Mouse (Mus musculus) liver, embryonic 14.5 days (tissue): ENCODE data around the gene Dnaaf1. TPM values are rescaled to one million over a fixed set of nuclear protein-coding genes. Genes with fewer than 3 reads are reported as not detected.
A peak's percentile ranks its signal among the peaks of the same experiment; 100 is the strongest.

Source experiments
- ATAC-seq: fragments of 200-750 bp; cut with Nextera tagmentation; 2 replicates; pipeline ENCODE4 v1.8.0; 2017; ENCODE audit warnings: moderate number of reproducible peaks, mild to moderate bottlenecking, moderate library complexity; ENCODE audit not compliant: insufficient read depth
- DNase-seq, 3 experiments: peaks; one replicate each; pipeline ENCODE4 v3.0.0-alpha.2; 2012 to 2013; ENCODE audit warnings: low read depth in 3 of 3, low spot score in 3 of 3
- H3K27ac ChIP-seq: fragments of 300-500 bp; sonication (generic); 2 replicates; pipeline ENCODE4 v1.5.1; 2014; ENCODE audit warnings: moderate library complexity, mild to moderate bottlenecking, control low read depth, inconsistent platforms
- H3K27me3 ChIP-seq: fragments of 300-500 bp; sonication (generic); 2 replicates; pipeline ENCODE4 v1.6.1; 2014; ENCODE audit warnings: mild to moderate bottlenecking, low read length, moderate library complexity; ENCODE audit not compliant: control insufficient read depth, insufficient read depth
- H3K36me3 ChIP-seq: fragments of 300-500 bp; sonication (generic); replicated peaks from 2 replicates; pipeline ENCODE4 v1.6.1; 2014; ENCODE audit warnings: low read depth; ENCODE audit not compliant: control insufficient read depth, insufficient read depth
- H3K4me1 ChIP-seq, 2 experiments: fragments of 200-500 bp in 1 of 2; fragments of 300-500 bp in 1 of 2; sonication (generic) in 1 of 2; replicated peaks; 2 replicates each; pipeline ENCODE4 v1.6.1; 2012 to 2014; ENCODE audit warnings: antibody characterized with exemption in 1 of 2, inconsistent platforms in 1 of 2, low read length in 1 of 2; ENCODE audit not compliant: control insufficient read depth in 2 of 2, insufficient read depth in 2 of 2
- H3K4me2 ChIP-seq: fragments of 300-500 bp; sonication (generic); 2 replicates; pipeline ENCODE4 v1.6.1; 2014; ENCODE audit warnings: low read depth, mild to moderate bottlenecking, control low read depth, moderate library complexity
- H3K4me3 ChIP-seq, 2 experiments: fragments of 200-500 bp in 1 of 2; fragments of 300-500 bp in 1 of 2; sonication (generic) in 1 of 2; 2 replicates each; pipeline ENCODE4 v1.5.1; 2012 to 2014; ENCODE audit warnings: low read depth in 2 of 2, low read length in 2 of 2, mild to moderate bottlenecking in 2 of 2, control low read depth in 1 of 2, inconsistent platforms in 1 of 2, moderate library complexity in 1 of 2; ENCODE audit not compliant: insufficient read depth in 1 of 2
- H3K9ac ChIP-seq: fragments of 300-500 bp; sonication (generic); replicated peaks from 2 replicates; pipeline ENCODE4 v1.6.1; 2014; ENCODE audit warnings: mild to moderate bottlenecking, control low read depth, moderate library complexity
- H3K9me3 ChIP-seq: fragments of 300-500 bp; sonication (generic); 2 replicates; pipeline ENCODE4 v1.6.1; 2016; ENCODE audit warnings: low read length, mixed read lengths; ENCODE audit not compliant: control insufficient read depth
- CTCF ChIP-seq: IDR thresholded peaks from 2 replicates; pipeline ENCODE4 v1.5.1; 2016; ENCODE audit warnings: antibody characterized with exemption, low read depth, control low read depth
- EP300 ChIP-seq: IDR thresholded peaks from 2 replicates; pipeline ENCODE4 v1.6.1; 2016; ENCODE audit warnings: antibody characterized with exemption, low read depth
- WGBS: fragments of 180-500 bp; shearing (Covaris S2); extraction: QIAGEN DNeasy Blood & Tissue Kit; methylation state at CpG from one replicate; pipeline ENCODE4 v1.1.7; 2014; ENCODE audit not compliant: insufficient replicate concordance; 5-methylcytosine and 5-hydroxymethylcytosine counted together
- polyA plus RNA-seq, 2 experiments: library from polyadenylated mRNA; depleted of rRNA in 1 of 2; stranded (reverse) in 1 of 2; unstranded in 1 of 2; fragments of >200 nt; fragmentation: Nextera tagmentation in 1 of 2; extraction: Ambion mirVana in 1 of 2; gene quantifications; 2 replicates each; pipeline versions ENCODE4 v1.2.1 to v1.2.3; 2012 to 2014

The Dnaaf1 gene
- polyA plus RNA-seq (2012; rRNA removed) (0.03 and 0.06 TPM in 2 replicates), polyA plus RNA-seq (2014; fragmentation: Nextera tagmentation; extraction: Ambion mirVana) (0.04 and 0.13 TPM in 2 replicates)

- peaks cover 11 to 19% of the 10 kb centered on the region in 2 experiments; a peak in 3 of 4 replicates for H3K4me1 ChIP-seq
- peak within 1 kb of the TSS; percentile 6 for H3K27ac ChIP-seq
- TF ChIP-seq EP300 (no peak), CTCF (peak; percentile 37)
- H3K9ac ChIP-seq = peak within 1 kb of the TSS; percentile 67
- H3K27me3 ChIP-seq = no peaks in the 10 kb centered on the region
- under 1% methylated on average over 81 of the region's 97 CpGs for WGBS
- H3K9me3 ChIP-seq = no peaks in the 10 kb centered on the region
- peak within 1 kb of the TSS; percentile 95 for H3K4me2 ChIP-seq
- H3K4me3 ChIP-seq = peak within 1 kb of the TSS; percentile 71 to 73
- ATAC-seq (peak; percentile 89), DNase-seq (peak; percentile 82 to 84 (median 84))
- no peaks in the 10 kb centered on the region for H3K36me3 ChIP-seq
Measured at GRCm38 (mm10) chr8:119574437-119575365, at the start of gene Dnaaf1, which contains the start of gene Hsdl1. Dnaaf1 (plus strand) TSS chr8:119575235. Hsdl1 (minus strand) TSS chr8:119575183.

- H3K4me2 ChIP-seq = no peak overlapping the region
- no peak for TF ChIP-seq EP300
- no peak for TF ChIP-seq CTCF
- no peak overlapping the region for H3K9ac ChIP-seq
- no peak for DNase-seq
- no peak overlapping the region for H3K27ac ChIP-seq
- no peaks in the 10 kb centered on the region for H3K9me3 ChIP-seq
- no peak overlapping the region for H3K4me3 ChIP-seq
- no peaks in the 10 kb centered on the region for H3K27me3 ChIP-seq
- peaks cover 47% of the 10 kb centered on the region for H3K36me3 ChIP-seq
- H3K4me1 ChIP-seq = no peaks in the 10 kb centered on the region
- ATAC-seq = no peak
- WGBS = 82% methylated on average over 7 of the region's 7 CpGs
Measured at GRCm38 (mm10) chr8:119528762-119529161, 46.3 kb upstream of the Dnaaf1 start.

- peaks cover 39% of the 10 kb centered on the region for H3K36me3 ChIP-seq
- TF ChIP-seq CTCF = no peak
- TF ChIP-seq EP300 = no peak
- no peak overlapping the region for H3K4me2 ChIP-seq
- H3K4me3 ChIP-seq = no peak overlapping the region
- WGBS = 70% methylated on average over 6 of the region's 6 CpGs
- H3K27ac ChIP-seq = no peak overlapping the region
- no peaks in the 10 kb centered on the region for H3K4me1 ChIP-seq
- DNase-seq (no peak), ATAC-seq (no peak)
- no peaks in the 10 kb centered on the region for H3K9me3 ChIP-seq
- H3K27me3 ChIP-seq = no peaks in the 10 kb centered on the region
- H3K9ac ChIP-seq = no peak overlapping the region
Measured at GRCm38 (mm10) chr8:119530937-119531336, 44.1 kb upstream of the Dnaaf1 start.

- H3K27me3 ChIP-seq = no peaks in the 10 kb centered on the region
- no peaks in the 10 kb centered on the region for H3K4me1 ChIP-seq
- no peak for TF ChIP-seq CTCF
- no peak for TF ChIP-seq EP300
- no peak overlapping the region for H3K27ac ChIP-seq
- H3K9ac ChIP-seq = no peak overlapping the region
- DNase-seq (no peak), ATAC-seq (no peak)
- WGBS = 82% methylated on average over 3 of the region's 3 CpGs
- H3K4me3 ChIP-seq = no peak overlapping the region
- no peaks in the 10 kb centered on the region for H3K9me3 ChIP-seq
- peaks cover 39% of the 10 kb centered on the region for H3K36me3 ChIP-seq
- no peak overlapping the region for H3K4me2 ChIP-seq
Measured at GRCm38 (mm10) chr8:119531397-119531796, 43.6 kb upstream of the Dnaaf1 start.

- Histone ChIP-seq H3K27ac (no peak overlapping the region), H3K27me3 (no peaks in the 10 kb centered on the region), H3K36me3 (peaks cover 40% of the 10 kb centered on the region), H3K4me2 (no peak overlapping the region), H3K9ac (no peak overlapping the region), H3K4me1 (no peaks in the 10 kb centered on the region), H3K4me3 (no peak overlapping the region), H3K9me3 (no peaks in the 10 kb centered on the region)
- ATAC-seq (no peak), DNase-seq (no peak)
- WGBS = 80% methylated on average over 9 of the region's 9 CpGs
- TF ChIP-seq CTCF (no peak), EP300 (no peak)
Measured at GRCm38 (mm10) chr8:119531973-119532372, 43.1 kb upstream of the Dnaaf1 start.
